Mouse (Mus musculus) brain, adult 2 months (tissue): ENCODE data around the gene Kifc5b.
"Not testable (repeated sequence)": the region's sequence is repeated elsewhere in the genome, so short reads cannot be mapped to it uniquely, and the experiment has no call there.

Experiments
- DNase-seq: peaks from one replicate; pipeline ENCODE4 v3.0.0; 2011; ENCODE audit warnings: low read depth, low spot score

The Kifc5b gene

GRCm38 (mm10) chr17:26916711-26917482 is at the start of gene Kifc5b:
Kifc5b (plus strand) TSS chr17:26917091.
- DNase-seq, result peak; percentile 99

GRCm38 (mm10) chr17:26868756-26869155 is 48.1 kb upstream of the Kifc5b start:
- no peak for DNase-seq

GRCm38 (mm10) chr17:26872870-26873269 is 44.0 kb upstream of the Kifc5b start:
- DNase-seq, result no peak

- no peak for DNase-seq
Observed at GRCm38 (mm10) chr17:26873502-26873901, 43.4 kb upstream of the Kifc5b start.

- DNase-seq, result peak; percentile 34
Observed at GRCm38 (mm10) chr17:26874542-26874941, 42.3 kb upstream of the Kifc5b start.

- no peak for DNase-seq
Observed at GRCm38 (mm10) chr17:26877927-26878326, 39.0 kb upstream of the Kifc5b start.

- DNase-seq, result no peak
Observed at GRCm38 (mm10) chr17:26879235-26879634, 37.7 kb upstream of the Kifc5b start.

- no peak for DNase-seq
Observed at GRCm38 (mm10) chr17:26882706-26883105, 34.2 kb upstream of the Kifc5b start.

GRCm38 (mm10) chr17:26883585-26883984 is 33.3 kb upstream of the Kifc5b start:
- no peak for DNase-seq

GRCm38 (mm10) chr17:26884995-26885926 is 31.6 kb upstream of the Kifc5b start:
- DNase-seq, result peak; percentile 91

- DNase-seq, result peak; percentile 95
Observed at GRCm38 (mm10) chr17:26886047-26886749, 30.7 kb upstream of the Kifc5b start.

GRCm38 (mm10) chr17:26887926-26888325 is 29.0 kb upstream of the Kifc5b start:
- DNase-seq, result peak; percentile 21

GRCm38 (mm10) chr17:26892635-26893375 is 24.1 kb upstream of the Kifc5b start:
- DNase-seq, result peak; percentile 76

GRCm38 (mm10) chr17:26893492-26893891 is 23.4 kb upstream of the Kifc5b start:
- DNase-seq, result peak; percentile 52

- peak; percentile 82 for DNase-seq
Observed at GRCm38 (mm10) chr17:26894342-26894741, 22.5 kb upstream of the Kifc5b start.

- peak; percentile 82 for DNase-seq
Observed at GRCm38 (mm10) chr17:26895578-26895977, 21.3 kb upstream of the Kifc5b start.

- DNase-seq, result no peak
Observed at GRCm38 (mm10) chr17:26900916-26901315, 16.0 kb upstream of the Kifc5b start.

GRCm38 (mm10) chr17:26904320-26904719 is 12.6 kb upstream of the Kifc5b start:
- DNase-seq, result peak; percentile 13

- not testable (repeated sequence) for DNase-seq
Observed at GRCm38 (mm10) chr17:26907506-26907905, 9.4 kb upstream of the Kifc5b start.

GRCm38 (mm10) chr17:26915248-26915647 is 1.6 kb upstream of the Kifc5b start:
- no peak for DNase-seq

GRCm38 (mm10) chr17:26917560-26917959 is 669 bp downstream of the Kifc5b start:
- DNase-seq, result not testable (repeated sequence)
